Mouse (Mus musculus) bone marrow macrophage, adult 2 months (primary cell): ENCODE measurements at regions not wholly inside any gene's neighbourhood (a gene's known extent, or its start where the extent isn't known, plus 50 kb on each side); places are given as distances from the start of the nearest gene placed in this dataset.

Source experiments
- H3K27ac ChIP-seq: 2 replicates; pipeline ENCODE4 v1.5.1; 2012; ENCODE audit warnings: low read depth, low read length; ENCODE audit not compliant: insufficient read depth
- H3K4me1 ChIP-seq: 2 replicates; pipeline ENCODE4 v1.6.1; 2012; ENCODE audit warnings: low read length; ENCODE audit not compliant: control insufficient read depth, insufficient read depth
- H3K4me3 ChIP-seq: 2 replicates; pipeline ENCODE4 v1.5.1; 2012; ENCODE audit warnings: mild to moderate bottlenecking, low read length, moderate library complexity; ENCODE audit not compliant: insufficient read depth
- CTCF ChIP-seq: IDR thresholded peaks from 2 replicates; pipeline ENCODE4 v1.5.1; 2012; ENCODE audit warnings: low read depth, mild to moderate bottlenecking, low read length, moderate library complexity
- POLR2A ChIP-seq: IDR thresholded peaks from 2 replicates; pipeline ENCODE4 v1.6.1; 2012; ENCODE audit warnings: mild to moderate bottlenecking, low read depth, low read length, borderline replicate concordance

- H3K4me1 ChIP-seq, result no peaks in the 10 kb centered on the region
- TF ChIP-seq CTCF (no peak), POLR2A (no peak)
- no peak overlapping the region for H3K4me3 ChIP-seq
- no peak overlapping the region for H3K27ac ChIP-seq
Measured at GRCm38 (mm10) chr13:83785643-83786042, 281.8 kb downstream of the Mef2c start.

GRCm38 (mm10) chr13:83809535-83809934 lies 305.7 kb downstream of the Mef2c start:
- Histone ChIP-seq H3K4me3 (no peak overlapping the region), H3K27ac (no peak overlapping the region), H3K4me1 (no peaks in the 10 kb centered on the region)
- TF ChIP-seq CTCF (no peak), POLR2A (no peak)

- no peak overlapping the region for H3K27ac ChIP-seq
- TF ChIP-seq POLR2A, result no peak
- no peak for TF ChIP-seq CTCF
- H3K4me1 ChIP-seq, result no peaks in the 10 kb centered on the region
- H3K4me3 ChIP-seq, result no peak overlapping the region
Measured at GRCm38 (mm10) chr13:83820291-83820690, 316.5 kb downstream of the Mef2c start.

- Histone ChIP-seq H3K4me1 (no peaks in the 10 kb centered on the region), H3K4me3 (no peak overlapping the region), H3K27ac (no peak overlapping the region)
- TF ChIP-seq CTCF (no peak), POLR2A (no peak)
Measured at GRCm38 (mm10) chr13:83820721-83821120, 316.9 kb downstream of the Mef2c start.

- no peak overlapping the region for H3K4me3 ChIP-seq
- H3K4me1 ChIP-seq, result no peaks in the 10 kb centered on the region
- no peak overlapping the region for H3K27ac ChIP-seq
- no peak for TF ChIP-seq CTCF
- no peak for TF ChIP-seq POLR2A
Measured at GRCm38 (mm10) chr13:83824926-83825325, 321.1 kb downstream of the Mef2c start.

GRCm38 (mm10) chr13:83826841-83827463 lies 323.1 kb downstream of the Mef2c start:
- Histone ChIP-seq H3K4me3 (no peak overlapping the region), H3K27ac (no peak overlapping the region), H3K4me1 (no peaks in the 10 kb centered on the region)
- TF ChIP-seq POLR2A (no peak), CTCF (no peak)

- Histone ChIP-seq H3K4me3 (no peak overlapping the region), H3K4me1 (no peaks in the 10 kb centered on the region), H3K27ac (no peak overlapping the region)
- TF ChIP-seq CTCF (no peak), POLR2A (no peak)
Measured at GRCm38 (mm10) chr13:83865932-83866685, 356.0 kb upstream of the Tmem161b start.

- H3K27ac ChIP-seq, result no peak overlapping the region
- no peaks in the 10 kb centered on the region for H3K4me1 ChIP-seq
- TF ChIP-seq POLR2A, result no peak
- TF ChIP-seq CTCF, result no peak
- no peak overlapping the region for H3K4me3 ChIP-seq
Measured at GRCm38 (mm10) chr13:83867211-83867610, 354.9 kb upstream of the Tmem161b start.

GRCm38 (mm10) chr13:83867831-83868473 lies 354.1 kb upstream of the Tmem161b start:
- TF ChIP-seq CTCF, result no peak
- no peak overlapping the region for H3K27ac ChIP-seq
- H3K4me1 ChIP-seq, result no peaks in the 10 kb centered on the region
- no peak overlapping the region for H3K4me3 ChIP-seq

- H3K27ac ChIP-seq, result no peak overlapping the region
- no peak overlapping the region for H3K4me3 ChIP-seq
- no peaks in the 10 kb centered on the region for H3K4me1 ChIP-seq
- TF ChIP-seq CTCF (no peak), POLR2A (no peak)
Measured at GRCm38 (mm10) chr13:83868922-83869321, 353.2 kb upstream of the Tmem161b start.
